Mouse (Mus musculus): ENCODE measurements at regions not wholly inside any gene's neighbourhood (a gene's known extent, or its start where the extent isn't known, plus 50 kb on each side); places are given as distances from the start of the nearest gene placed in this dataset.
A peak's percentile ranks its signal among the peaks of the same experiment; 100 is the strongest.

DNA sequence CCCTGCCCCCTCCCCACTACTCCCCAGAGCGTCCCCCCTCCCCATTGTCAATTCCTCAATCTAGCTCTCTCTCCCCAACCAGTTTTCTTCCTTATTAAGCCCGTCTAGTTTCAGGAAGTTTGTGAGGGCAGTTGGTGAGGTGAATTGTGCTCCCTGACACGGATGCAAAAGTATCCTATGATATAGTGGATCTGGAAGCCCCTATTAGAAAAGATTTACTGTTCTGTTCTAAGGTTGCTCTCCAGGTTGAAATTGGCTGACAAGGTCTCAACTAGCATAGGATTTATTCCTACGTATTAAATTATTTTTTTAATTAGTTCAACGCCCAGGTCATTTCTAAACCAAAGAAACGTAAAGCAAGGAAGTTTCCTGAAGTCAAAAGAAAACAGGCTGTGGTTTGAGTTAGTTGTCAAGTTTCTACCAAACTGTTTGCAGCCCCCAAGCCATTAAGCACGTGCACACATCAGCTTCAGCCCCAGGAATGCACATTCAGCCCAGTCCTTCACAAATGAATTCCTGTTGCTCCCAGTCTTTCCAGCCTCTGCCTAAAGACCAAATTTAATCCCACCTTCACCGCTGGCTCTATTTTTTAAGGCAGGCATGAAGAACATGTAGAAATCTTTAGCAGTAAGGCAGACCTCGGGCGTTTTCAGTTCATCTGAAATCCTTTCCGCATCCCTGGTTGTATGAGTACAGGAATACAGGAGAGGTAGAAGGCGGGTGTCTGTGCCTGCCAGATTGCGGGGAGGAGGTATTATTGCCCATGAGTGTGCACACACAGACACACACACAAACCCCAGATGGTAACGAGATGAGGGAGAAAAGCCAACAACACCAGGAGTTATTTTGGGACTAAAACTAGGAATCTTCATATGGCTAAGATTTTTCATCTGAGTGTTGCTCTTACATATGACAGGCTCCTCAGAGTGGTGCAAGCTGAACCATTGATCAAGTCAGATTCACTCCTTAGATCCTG is 375.5 kb downstream of the Nuf2 start:
- Histone ChIP-seq H3K4me3 (ENCODE audit: low read depth, low read length) (no peak overlapping the region), H3K4me2 (replicated peaks; ENCODE audit: low read depth, low read length) (no peak overlapping the region), H3K9me3 (ENCODE audit: low read length) (no peaks in the 10 kb centered on the region), H3K27ac (ENCODE audit: low read length) (no peak overlapping the region), H3K27me3 (replicated peaks; ENCODE audit: insufficient read depth, low read length) (no peaks in the 10 kb centered on the region), H3K4me1 (ENCODE audit: insufficient read depth, low read depth, low read length) (no peaks in the 10 kb centered on the region), H3K36me3 (ENCODE audit: insufficient read depth, low read length) (no peaks in the 10 kb centered on the region), H3K9ac (replicated peaks; ENCODE audit: low read depth) (no peak overlapping the region)
- DNase-seq (ENCODE audit: low spot score): no peak
- WGBS: 72% methylated on average over 14 of the region's 14 CpGs
- no peak for TF ChIP-seq EP300 (IDR thresholded peaks at IDR 0.05)
- no peak for TF ChIP-seq CTCF (IDR thresholded peaks at IDR 0.05)
- no peak for ATAC-seq

DNA sequence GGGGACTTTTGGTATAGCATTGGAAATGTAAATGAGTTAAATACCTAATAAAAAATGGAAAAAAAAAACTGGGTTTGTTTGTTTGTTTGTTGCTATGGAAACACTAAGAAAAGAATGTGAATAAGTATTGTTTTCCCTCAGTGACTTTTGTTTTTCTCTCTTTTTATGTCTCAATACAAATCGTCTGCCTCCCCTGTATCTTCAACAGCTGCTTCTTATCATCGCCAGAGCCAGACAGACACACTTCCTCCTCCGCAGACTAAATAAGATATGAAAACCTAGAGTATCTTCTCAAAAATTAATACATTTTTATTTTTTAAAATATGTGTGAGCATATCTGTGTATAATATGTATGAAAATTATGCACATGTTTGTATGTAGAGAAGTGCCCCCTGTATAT is 389.0 kb downstream of the Nuf2 start:
- no peak for ATAC-seq
- H3K4me1 ChIP-seq (ENCODE audit: insufficient read depth, low read depth, low read length): no peaks in the 10 kb centered on the region
- no peaks in the 10 kb centered on the region for H3K27me3 ChIP-seq (replicated peaks; ENCODE audit: insufficient read depth, low read length)
- no peak overlapping the region for H3K4me2 ChIP-seq (replicated peaks; ENCODE audit: low read depth, low read length)
- TF ChIP-seq CTCF (IDR thresholded peaks at IDR 0.05) (no peak), EP300 (IDR thresholded peaks at IDR 0.05) (no peak)
- no peak overlapping the region for H3K27ac ChIP-seq (ENCODE audit: low read length)
- no peak overlapping the region for H3K4me3 ChIP-seq (ENCODE audit: low read depth, low read length)
- no peak overlapping the region for H3K9ac ChIP-seq (replicated peaks; ENCODE audit: low read depth)
- H3K9me3 ChIP-seq (ENCODE audit: low read length): no peaks in the 10 kb centered on the region
- H3K36me3 ChIP-seq (ENCODE audit: insufficient read depth, low read length): no peaks in the 10 kb centered on the region
- DNase-seq (ENCODE audit: low spot score): peak; percentile 64
- WGBS: 63% methylated on average over 3 of the region's 3 CpGs

DNA sequence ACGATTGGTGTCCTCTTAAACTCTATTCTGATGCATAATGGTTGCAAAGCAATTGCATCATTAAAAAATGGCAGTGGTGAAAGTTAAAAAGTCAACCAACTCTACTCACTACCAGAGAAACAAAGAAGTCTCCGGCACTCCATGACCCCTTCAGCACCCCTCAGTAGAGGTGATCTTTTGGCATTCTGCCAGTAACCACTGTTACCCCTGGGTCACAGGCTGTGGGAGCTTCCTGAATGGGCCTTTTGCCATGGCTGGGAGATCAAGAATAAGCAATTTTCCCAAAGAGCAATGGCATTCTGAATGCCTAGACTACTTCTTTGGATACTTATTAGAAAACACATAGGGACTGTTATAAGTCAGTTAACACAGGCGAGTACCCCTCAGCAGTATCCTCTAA is 391.2 kb downstream of the Nuf2 start:
- Histone ChIP-seq H3K36me3 (ENCODE audit: insufficient read depth, low read length) (no peaks in the 10 kb centered on the region), H3K4me2 (replicated peaks; ENCODE audit: low read depth, low read length) (no peak overlapping the region), H3K27ac (ENCODE audit: low read length) (no peak overlapping the region), H3K9ac (replicated peaks; ENCODE audit: low read depth) (no peak overlapping the region), H3K27me3 (replicated peaks; ENCODE audit: insufficient read depth, low read length) (no peaks in the 10 kb centered on the region), H3K4me1 (ENCODE audit: insufficient read depth, low read depth, low read length) (no peaks in the 10 kb centered on the region), H3K9me3 (ENCODE audit: low read length) (no peaks in the 10 kb centered on the region), H3K4me3 (ENCODE audit: low read depth, low read length) (no peak overlapping the region)
- 70% methylated on average over 3 of the region's 3 CpGs for WGBS
- ATAC-seq (no peak), DNase-seq (ENCODE audit: low spot score) (no peak)
- TF ChIP-seq CTCF (IDR thresholded peaks at IDR 0.05) (no peak), EP300 (IDR thresholded peaks at IDR 0.05) (no peak)

DNA sequence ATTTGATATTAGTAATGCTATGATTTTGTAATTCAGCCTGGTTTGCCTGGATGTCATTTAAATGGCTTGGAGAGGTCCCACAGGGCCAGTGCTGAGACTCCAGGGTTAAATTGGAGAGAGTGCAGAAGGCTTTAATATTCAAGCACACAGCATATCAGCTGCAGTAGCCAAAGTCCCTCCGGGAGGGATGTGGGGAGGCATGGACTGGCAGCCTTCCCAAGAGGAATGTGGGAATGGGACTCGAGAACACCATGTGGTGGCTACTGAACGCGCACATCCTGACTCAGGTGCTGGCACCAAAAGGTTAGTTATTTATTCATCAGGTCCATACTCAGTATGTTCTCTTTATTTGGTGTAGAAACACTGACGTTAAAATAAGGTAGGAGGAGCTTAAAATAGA is 391.8 kb downstream of the Nuf2 start:
- H3K9ac ChIP-seq (replicated peaks; ENCODE audit: low read depth): no peak overlapping the region
- ATAC-seq: no peak
- H3K4me1 ChIP-seq (ENCODE audit: insufficient read depth, low read depth, low read length): no peaks in the 10 kb centered on the region
- TF ChIP-seq CTCF (IDR thresholded peaks at IDR 0.05) (no peak), EP300 (IDR thresholded peaks at IDR 0.05) (no peak)
- no peaks in the 10 kb centered on the region for H3K9me3 ChIP-seq (ENCODE audit: low read length)
- no peak overlapping the region for H3K4me2 ChIP-seq (replicated peaks; ENCODE audit: low read depth, low read length)
- no peak for DNase-seq (ENCODE audit: low spot score)
- H3K4me3 ChIP-seq (ENCODE audit: low read depth, low read length): no peak overlapping the region
- no peaks in the 10 kb centered on the region for H3K36me3 ChIP-seq (ENCODE audit: insufficient read depth, low read length)
- no peaks in the 10 kb centered on the region for H3K27me3 ChIP-seq (replicated peaks; ENCODE audit: insufficient read depth, low read length)
- H3K27ac ChIP-seq (ENCODE audit: low read length): no peak overlapping the region
- whole genome bisulfite sequencing: 55% methylated on average over 5 of the region's 5 CpGs

DNA sequence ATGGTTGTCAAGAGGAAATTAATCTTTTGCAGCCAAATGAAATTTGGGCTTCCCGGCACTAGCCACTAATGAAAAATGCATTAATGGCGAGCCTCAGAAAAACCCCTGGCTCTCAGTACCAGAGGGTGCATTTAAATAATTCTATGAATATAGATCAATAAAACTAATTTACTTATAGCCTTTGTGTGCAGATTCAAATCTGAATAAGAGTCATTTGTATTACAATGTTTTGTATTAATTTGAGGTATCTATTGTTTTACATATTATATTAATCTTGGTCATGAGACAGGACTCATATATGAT is 392.1 kb downstream of the Nuf2 start:
- TF ChIP-seq EP300 (IDR thresholded peaks at IDR 0.05) (no peak), CTCF (IDR thresholded peaks at IDR 0.05) (no peak)
- WGBS: 48% methylated on average over 2 of the region's 2 CpGs

DNA sequence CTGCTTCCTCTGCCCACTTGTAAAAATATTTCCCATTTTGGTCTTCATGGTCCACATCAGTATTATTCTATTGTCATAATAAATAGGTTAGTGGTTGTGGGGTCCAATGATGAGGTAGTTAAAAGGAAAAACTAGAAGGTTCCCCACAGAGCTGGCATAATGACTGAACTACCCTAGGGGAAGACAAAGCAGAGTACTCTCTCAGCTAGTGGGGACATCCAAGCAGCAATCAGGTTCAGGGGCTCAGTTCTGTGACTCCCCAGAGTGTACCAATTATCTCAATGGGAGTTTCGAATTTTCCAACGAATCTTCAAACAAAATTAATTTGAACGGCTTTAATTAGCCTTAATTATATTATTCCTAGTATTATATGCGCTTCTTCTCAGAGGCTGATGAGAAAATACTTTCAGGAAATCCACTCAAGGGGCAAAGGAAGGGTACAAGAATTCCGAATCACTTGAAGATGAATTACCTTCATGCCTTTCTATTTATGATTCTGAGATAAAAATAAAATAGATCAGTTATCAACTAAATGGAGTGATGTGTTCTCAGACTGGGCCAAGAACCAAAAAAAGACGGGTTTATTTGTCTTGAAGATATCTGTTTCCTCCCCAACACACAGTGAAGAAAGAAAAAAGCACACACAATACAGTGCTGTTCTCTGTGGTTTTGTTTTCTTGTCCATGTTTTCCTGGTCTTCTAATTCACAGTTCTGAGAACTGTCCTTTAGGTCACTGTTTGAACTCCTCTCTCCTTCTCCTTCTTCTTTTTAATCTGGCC is 392.7 kb downstream of the Nuf2 start:
- DNase-seq (ENCODE audit: low spot score): no peak
- H3K27ac ChIP-seq (ENCODE audit: low read length): no peak overlapping the region
- ATAC-seq: no peak
- no peak overlapping the region for H3K4me2 ChIP-seq (replicated peaks; ENCODE audit: low read depth, low read length)
- H3K4me1 ChIP-seq (ENCODE audit: insufficient read depth, low read depth, low read length): no peaks in the 10 kb centered on the region
- no peaks in the 10 kb centered on the region for H3K9me3 ChIP-seq (ENCODE audit: low read length)
- no peak overlapping the region for H3K9ac ChIP-seq (replicated peaks; ENCODE audit: low read depth)
- H3K27me3 ChIP-seq (replicated peaks; ENCODE audit: insufficient read depth, low read length): no peaks in the 10 kb centered on the region
- TF ChIP-seq EP300 (IDR thresholded peaks at IDR 0.05): no peak
- TF ChIP-seq CTCF (IDR thresholded peaks at IDR 0.05): no peak
- WGBS: 48% methylated on average over 6 of the region's 6 CpGs
- H3K36me3 ChIP-seq (ENCODE audit: insufficient read depth, low read length): no peaks in the 10 kb centered on the region
- no peak overlapping the region for H3K4me3 ChIP-seq (ENCODE audit: low read depth, low read length)

More for the DNA sequence above, 392.1 kb downstream of the Nuf2 start:
- Histone ChIP-seq H3K27me3 (replicated peaks; ENCODE audit: insufficient read depth, low read length) (no peaks in the 10 kb centered on the region), H3K4me3 (ENCODE audit: low read depth, low read length) (no peak overlapping the region), H3K4me1 (ENCODE audit: insufficient read depth, low read depth, low read length) (no peaks in the 10 kb centered on the region), H3K9me3 (ENCODE audit: low read length) (no peaks in the 10 kb centered on the region), H3K36me3 (ENCODE audit: insufficient read depth, low read length) (no peaks in the 10 kb centered on the region), H3K27ac (ENCODE audit: low read length) (no peak overlapping the region), H3K4me2 (replicated peaks; ENCODE audit: low read depth, low read length) (no peak overlapping the region), H3K9ac (replicated peaks; ENCODE audit: low read depth) (no peak overlapping the region)
- no peak for DNase-seq (ENCODE audit: low spot score)
- ATAC-seq: no peak
